In genomic region chr15:79329979-79330363, GRCm38 (mm10) we compare ENCODE assay signal across 22 mouse cellular contexts. TPM values are rescaled to one million over a fixed set of nuclear protein-coding genes. Genes with fewer than 3 reads are reported as not detected.
DNase-seq lines count a peak whose midpoint lies in the region; ATAC-seq and TF ChIP-seq lines count a peak whose summit lies in the region.
"Had no signal": no experiment of that assay in that cellular context is flagged by ENCODE, and none has a peak within 500 bp of the region (broad histone marks: within the 10 kb centered on the region; RNA-seq: fewer than 3 reads in every experiment).

No protein-coding gene starts in this region.

- no peaks in the 10 kb centered on the region for H3K9me3 ChIP-seq in MEL (replicated peaks; ENCODE audit: insufficient read depth, low read length)
- H3K9me3 ChIP-seq in intestine, embryonic 16.5 days (ENCODE audit: control insufficient read depth, low read length) = no peaks in the 10 kb centered on the region
- no peaks in the 10 kb centered on the region for H3K9me3 ChIP-seq in hindbrain, embryonic 11.5 days (ENCODE audit: control insufficient read depth, low read length)
- H3K9me3 ChIP-seq: embryonic facial prominence, embryonic 12.5 days; forebrain, embryonic 13.5 days; hindbrain, embryonic 12.5 days had no signal

- WGBS in intestine, embryonic 16.5 days = 88% methylated on average over 6 of the region's 6 CpGs
- 83% methylated on average over 6 of the region's 6 CpGs for WGBS in hindbrain, embryonic 11.5 days

- peaks cover 2 to 30% of the 10 kb centered on the region in 2 experiments for H3K4me1 ChIP-seq in MEL (ENCODE audit: control insufficient read depth in 1 of 2, insufficient read depth in 2 of 2, low read length in 2 of 2)
- H3K4me1 ChIP-seq in intestine, embryonic 16.5 days (ENCODE audit: control insufficient read depth, insufficient read depth, low read length) = peaks cover 19% of the 10 kb centered on the region
- H3K4me1 ChIP-seq in hindbrain, embryonic 11.5 days (replicated peaks; ENCODE audit: control insufficient read depth, insufficient read depth, low read length) = 0 out of 2 replicates have a peak, but pooled peaks cover 5% of the 10 kb centered on the region

- H3K27me3 ChIP-seq in MEL (ENCODE audit: control insufficient read depth in 1 of 2, insufficient read depth in 2 of 2, low read length in 2 of 2) = no peaks in the 10 kb centered on the region
- H3K27me3 ChIP-seq in splenic B cell, adult 2 months (ENCODE audit: control insufficient read depth, insufficient read depth, low read length, poor library complexity, severe bottlenecking) = no peaks in the 10 kb centered on the region
- no peaks in the 10 kb centered on the region for H3K27me3 ChIP-seq in intestine, embryonic 16.5 days (replicated peaks; ENCODE audit: control insufficient read depth, insufficient read depth, low read length)
- no peaks in the 10 kb centered on the region for H3K27me3 ChIP-seq in hindbrain, embryonic 11.5 days (ENCODE audit: control insufficient read depth, insufficient read depth, low read length)
- H3K27me3 ChIP-seq: embryonic facial prominence, embryonic 12.5 days; forebrain, embryonic 13.5 days; hindbrain, embryonic 12.5 days had no signal

- no peak overlapping the region for H3K4me3 ChIP-seq in MEL (ENCODE audit: control insufficient read depth in 1 of 2, insufficient read depth in 1 of 2, low read depth in 2 of 2, low read length in 2 of 2)
- H3K4me3 ChIP-seq in intestine, embryonic 16.5 days (ENCODE audit: low read length) = no peak overlapping the region
- no peak overlapping the region for H3K4me3 ChIP-seq in hindbrain, embryonic 11.5 days (ENCODE audit: low read depth, low read length)
- H3K4me3 ChIP-seq: embryonic facial prominence, embryonic 12.5 days; erythroblast, embryonic 14.5 days; forebrain, embryonic 13.5 days; hindbrain, embryonic 12.5 days had no signal

- H3K4me2 ChIP-seq in intestine, embryonic 16.5 days (ENCODE audit: low read depth, low read length) = no peak overlapping the region
- no peak overlapping the region for H3K4me2 ChIP-seq in hindbrain, embryonic 11.5 days (replicated peaks; ENCODE audit: low read depth, low read length)
- H3K4me2 ChIP-seq: embryonic facial prominence, embryonic 12.5 days; forebrain, embryonic 13.5 days; hindbrain, embryonic 12.5 days had no signal

- ATAC-seq in intestine, embryonic 16.5 days = no peak
- ATAC-seq in hindbrain, embryonic 11.5 days (ENCODE audit: low FRiP score) = no peak
- ATAC-seq: forebrain, embryonic 13.5 days; inflammation-experienced regulatory T-cells, adult 6 months; midbrain, embryonic 16.5 days had no signal

- H3K9ac ChIP-seq in MEL (ENCODE audit: control insufficient read depth, low read depth, low read length, poor library complexity, severe bottlenecking) = no peak overlapping the region
- no peak overlapping the region for H3K9ac ChIP-seq in intestine, embryonic 16.5 days (ENCODE audit: low read depth, low read length)
- no peak overlapping the region for H3K9ac ChIP-seq in hindbrain, embryonic 11.5 days (ENCODE audit: low read depth, low read length)
- H3K9ac ChIP-seq: embryonic facial prominence, embryonic 12.5 days; forebrain, embryonic 13.5 days; hindbrain, embryonic 12.5 days; liver, embryonic 14.5 days had no signal

- no peak overlapping the region for H3K27ac ChIP-seq in MEL (ENCODE audit: control insufficient read depth, low read depth, low read length)
- H3K27ac ChIP-seq in intestine, embryonic 16.5 days (ENCODE audit: low read length) = no peak overlapping the region
- no peak overlapping the region for H3K27ac ChIP-seq in hindbrain, embryonic 11.5 days (ENCODE audit: low read depth, low read length)
- H3K27ac ChIP-seq: embryonic facial prominence, embryonic 12.5 days; forebrain, embryonic 13.5 days; hindbrain, embryonic 12.5 days; liver, embryonic 14.5 days had no signal

- H3K36me3 ChIP-seq in MEL (ENCODE audit: control insufficient read depth in 1 of 2, insufficient read depth in 2 of 2, low read length in 2 of 2) = peaks cover 0 to 18% of the 10 kb centered on the region in 2 experiments; a peak in 2 of 4 replicates
- H3K36me3 ChIP-seq in splenic B cell, adult 2 months (ENCODE audit: control insufficient read depth, insufficient read depth, low read length, poor library complexity, severe bottlenecking) = no peaks in the 10 kb centered on the region
- no peaks in the 10 kb centered on the region for H3K36me3 ChIP-seq in intestine, embryonic 16.5 days (ENCODE audit: control insufficient read depth, insufficient read depth, low read length)
- no peaks in the 10 kb centered on the region for H3K36me3 ChIP-seq in hindbrain, embryonic 11.5 days (ENCODE audit: control insufficient read depth, insufficient read depth, low read length)
- H3K36me3 ChIP-seq: embryonic facial prominence, embryonic 12.5 days; hindbrain, embryonic 12.5 days had no signal

- peaks cover 23% of the 10 kb centered on the region for H3K79me2 ChIP-seq in MEL (ENCODE audit: control insufficient read depth, insufficient read depth, low read length, poor library complexity)

- DNase-seq in cerebellum, adult 9-11 months = peak; percentile 30
- DNase-seq in cerebellum, postnatal 36 days = no peak
- peak; percentile 53 for DNase-seq in lung, postnatal 36 days
- no peak for DNase-seq in lung, postnatal 25 days (ENCODE audit: low spot score)
- DNase-seq in MEL (ENCODE audit: low read depth, low spot score) = peak; percentile 40
- peak; percentile 34 for DNase-seq in splenic B cell, adult 2 months (ENCODE audit: low read depth, low spot score)
- DNase-seq in hindbrain, embryonic 11.5 days (ENCODE audit: low spot score) = no peak
- DNase-seq: cerebellum, adult 8-10 months; gastrocnemius, postnatal 25 days; lung, postnatal 14 days; spleen, adult 18-20 months; thymus, postnatal 36 days had no signal

- no peak for TF ChIP-seq POLR2A in MEL (IDR thresholded peaks at IDR 0.05; ENCODE audit: control insufficient read depth in 1 of 2, insufficient read depth in 1 of 2, low read depth in 1 of 2, low read length in 2 of 2, poor library complexity in 1 of 2)

- TF ChIP-seq CTCF in MEL (IDR thresholded peaks at IDR 0.05 in 2 of 3, conservative IDR thresholded peaks at IDR 0.05 in 1 of 3; ENCODE audit: control insufficient read depth in 1 of 3, insufficient read depth in 1 of 3, low read depth in 2 of 3, low read length in 3 of 3, poor library complexity in 1 of 3, severe bottlenecking in 1 of 3) = no peak

- TF ChIP-seq RAD21 in MEL (IDR thresholded peaks at IDR 0.05; ENCODE audit: low read depth, low read length) = no peak

- TF ChIP-seq EP300 in MEL (IDR thresholded peaks at IDR 0.05; ENCODE audit: low read depth in 1 of 2, low read length in 2 of 2) = no peak

TF ChIP-seq in MEL, 35 proteins besides CTCF, POLR2A, EP300 and RAD21:
- no peak for TF ChIP-seq ELF1 (IDR thresholded peaks at IDR 0.05; ENCODE audit: low read depth, low read length)
- peak; percentile 71 for TF ChIP-seq TBP (IDR thresholded peaks at IDR 0.05; ENCODE audit: low read depth, low read length)
- TF ChIP-seq GATA1 (IDR thresholded peaks at IDR 0.05; ENCODE audit: low read depth, low read length) = no peak
- TF ChIP-seq CHD1 (IDR thresholded peaks at IDR 0.05; ENCODE audit: low read depth, low read length) = no peak
- no peak for TF ChIP-seq NRF1 (IDR thresholded peaks at IDR 0.05; ENCODE audit: insufficient read depth, low read depth, low read length, poor library complexity, severe bottlenecking)
TF ChIP-seq in MEL: peak in this region for 1.

RNA-seq across cellular contexts. Expression of gene Pla2g6, which starts 1.8 kb away (rescaled TPM):
- total RNA-seq in MEL (2012; rRNA removed) = 11.8 and 12.0 TPM in 2 replicates
- polyA plus RNA-seq in MEL (2012; ENCODE audit: insufficient read depth in 1 of 2, insufficient read length in 2 of 2, low read depth in 1 of 2, low replicate concordance in 2 of 2, missing spikeins in 1 of 2) = 10 to 100 TPM in 1 of 2 experiments, not detected in 1; 24.7 TPM
- polyA plus RNA-seq in intestine, embryonic 16.5 days (2015; fragmentation: Nextera tagmentation; extraction: Ambion mirVana) = 27.1 and 28.3 TPM in 2 replicates
- 18.0 and 20.4 TPM in 2 replicates for polyA plus RNA-seq in hindbrain, embryonic 11.5 days (2014; fragmentation: Nextera tagmentation; extraction: Ambion mirVana)

RNA-seq across cellular contexts. Expression of gene Maff, which starts 16.4 kb away (rescaled TPM):
- 3.3 TPM in 2 replicates for total RNA-seq in MEL (2012; rRNA removed)
- 1 to 10 TPM in 1 of 2 experiments, not detected in 1; 5.8 TPM for polyA plus RNA-seq in MEL (2012; ENCODE audit: insufficient read depth in 1 of 2, insufficient read length in 2 of 2, low read depth in 1 of 2, low replicate concordance in 2 of 2, missing spikeins in 1 of 2)
- polyA plus RNA-seq in intestine, embryonic 16.5 days (2015; fragmentation: Nextera tagmentation; extraction: Ambion mirVana) = 6.0 and 7.1 TPM in 2 replicates
- 1.6 and 1.8 TPM in 2 replicates for polyA plus RNA-seq in hindbrain, embryonic 11.5 days (2014; fragmentation: Nextera tagmentation; extraction: Ambion mirVana)

RNA-seq across cellular contexts. Expression of gene Baiap2l2, which starts 44.6 kb away (rescaled TPM):
- 1.1 TPM in 1 of 2 replicates, not detected in the other for total RNA-seq in MEL (2012; rRNA removed)
- under 1 TPM in 1 of 2 experiments, not detected in 1; 0.60 TPM for polyA plus RNA-seq in MEL (2012; ENCODE audit: insufficient read depth in 1 of 2, insufficient read length in 2 of 2, low read depth in 1 of 2, low replicate concordance in 2 of 2, missing spikeins in 1 of 2)
- 13.6 and 17.9 TPM in 2 replicates for polyA plus RNA-seq in intestine, embryonic 16.5 days (2015; fragmentation: Nextera tagmentation; extraction: Ambion mirVana)
- 1.4 and 1.5 TPM in 2 replicates for polyA plus RNA-seq in hindbrain, embryonic 11.5 days (2014; fragmentation: Nextera tagmentation; extraction: Ambion mirVana)
- total RNA-seq: megakaryocyte-erythroid progenitor cell, adult 5-6 weeks; neutrophil, adult 5-6 weeks had no signal
- polyA plus RNA-seq: erythroblast, embryonic 14.5 days had no signal

Comparison
In these comparisons a context has a peak if more than half of its experiments do, and no peak if none do; other contexts are left out.
1. DNase-seq: peak in cerebellum, adult 9-11 months (single experiment), lung, postnatal 36 days (single experiment), MEL (single experiment) and splenic B cell, adult 2 months (single experiment); none in cerebellum, postnatal 36 days (0 of 2), lung, postnatal 25 days (single experiment) and hindbrain, embryonic 11.5 days (single experiment).